Mouse (Mus musculus) T-helper 2 cell (primary cell): Measurements from ENCODE around the gene Atp2c1.

ENCODE experiments used
- in situ Hi-C: fragments of 300-600 bp; cut with MboI, MseI; formaldehyde crosslinking; loops from one replicate; pipeline ENCODE4 v1.15.1; 2025; ENCODE audit warnings: high pct_unique_total_duplicates

Gene Atp2c1

GRCm38 (mm10) chr9:105376411-105376810 is 150.7 kb downstream of the Atp2c1 start:
- in situ Hi-C loops, result loop anchor here (25.0 kb wide), 1 partner anchor 1114 kb away; the partner anchor contains the start of gene Dnajc13

DNA sequence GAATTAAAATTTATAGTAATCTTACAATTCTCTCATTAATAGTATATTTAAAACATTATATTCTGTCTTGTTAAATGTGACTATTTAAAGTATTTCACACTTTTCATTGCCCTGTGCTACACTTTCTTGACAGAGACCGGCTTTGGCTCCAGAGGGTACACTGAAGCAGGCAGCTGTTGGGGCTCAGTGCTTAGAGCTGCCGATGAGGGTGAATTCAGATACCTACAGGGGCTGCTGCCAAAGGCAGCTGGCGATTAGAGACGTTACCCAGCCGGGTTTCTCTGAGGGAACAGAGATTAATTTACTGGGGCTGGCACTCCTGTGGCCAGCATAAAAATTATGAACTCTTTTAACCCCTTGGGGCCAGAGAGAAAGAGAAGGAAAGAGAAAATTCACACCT is 152.8 kb downstream of the Atp2c1 start:
- in situ Hi-C loops, result no loop called here

GRCm38 (mm10) chr9:105368605-105369004 is 158.5 kb downstream of the Atp2c1 start:
- in situ Hi-C loops, result no loop called here

DNA sequence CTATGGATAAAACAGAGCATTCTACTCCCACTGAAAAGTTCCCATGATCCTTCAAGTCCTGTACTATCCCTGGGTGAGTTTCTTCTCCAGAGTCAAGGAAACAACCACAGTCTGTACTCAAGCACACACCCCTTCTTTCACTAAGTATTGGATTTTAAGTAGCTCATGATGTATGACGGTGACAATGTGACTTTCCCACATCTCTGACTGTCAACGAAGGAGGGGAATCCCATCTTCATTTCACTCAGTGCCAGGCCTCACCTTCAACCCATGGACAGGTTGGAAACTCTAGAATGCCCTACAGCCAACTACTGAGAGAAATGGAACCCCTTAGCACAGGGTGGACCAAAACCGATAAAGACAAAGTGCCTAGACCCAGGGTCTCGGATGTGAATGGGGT is 160.9 kb downstream of the Atp2c1 start:
- in situ Hi-C loops, result no loop called here

DNA sequence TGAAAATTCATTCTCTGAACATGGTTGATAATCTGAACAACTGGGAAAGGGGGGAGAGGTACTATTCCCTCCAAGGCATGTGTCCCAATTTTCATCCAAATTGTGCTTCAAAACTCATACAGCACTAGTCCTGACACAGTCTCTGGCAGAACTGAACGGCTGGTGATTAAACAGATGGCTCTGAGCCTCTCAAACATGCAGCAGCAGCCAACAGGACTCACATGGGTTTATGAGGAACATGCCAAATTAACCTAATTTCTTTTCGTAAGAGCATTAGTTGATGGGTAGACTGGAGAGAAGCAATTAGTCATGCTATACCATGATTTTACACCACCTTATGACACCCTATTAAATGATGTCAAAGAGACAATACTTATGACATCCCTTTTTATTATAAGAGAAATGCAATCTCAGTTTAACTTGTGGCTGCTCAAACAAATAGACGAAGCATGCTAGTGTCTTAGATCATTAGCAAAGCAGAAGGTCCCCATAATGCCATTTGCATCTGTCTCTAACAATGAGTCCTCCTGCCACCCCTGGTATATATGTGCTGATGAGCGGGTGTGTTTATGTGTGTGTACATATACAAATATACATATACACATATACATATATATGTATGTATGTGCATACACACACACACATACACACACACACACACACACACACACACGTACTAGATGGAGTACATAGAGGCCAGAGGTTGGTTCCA is 163.4 kb downstream of the Atp2c1 start:
- in situ Hi-C loops, result no loop called here

GRCm38 (mm10) chr9:105362181-105362580 is 164.9 kb downstream of the Atp2c1 start:
- in situ Hi-C loops, result no loop called here
